Mouse (Mus musculus) kidney, adult 2 months (tissue): ENCODE measurements around the gene Glis3.

Source experiments
- CTCF ChIP-seq: fragments of 200-500 bp; conservative IDR thresholded peaks from 2 replicates; pipeline ENCODE4 v1.5.1; 2011; ENCODE audit warnings: low read depth, mild to moderate bottlenecking, control low read depth, low read length, moderate library complexity, mixed read lengths; ENCODE audit not compliant: insufficient read depth, insufficient read length
- POLR2A ChIP-seq: fragments of 200-500 bp; IDR thresholded peaks from one replicate; pipeline ENCODE4 v1.6.1; 2011; ENCODE audit warnings: low read depth, low read length, control low read depth

DNA sequence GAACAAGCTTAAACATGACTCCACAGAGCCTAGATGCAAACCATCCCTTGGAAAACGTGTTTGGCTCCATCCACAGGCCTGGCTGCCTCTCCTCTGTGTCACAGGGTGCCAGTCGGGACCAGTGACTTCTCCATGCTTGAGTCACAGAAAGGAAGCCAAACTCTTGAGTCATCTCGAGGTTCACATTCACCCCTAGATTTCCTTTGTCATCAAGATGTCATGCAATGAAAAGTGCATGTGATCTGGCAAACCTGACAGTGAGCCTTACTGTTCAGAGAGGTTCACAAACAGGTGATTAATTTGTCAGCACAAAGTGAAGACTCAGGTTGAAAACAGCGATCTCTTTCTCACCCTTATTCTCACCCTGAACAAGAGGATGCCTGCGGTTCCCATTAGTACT, 290.7 kb downstream of the Glis3 start:
- TF ChIP-seq CTCF (no peak), POLR2A (no peak)
